Mouse (Mus musculus): ENCODE measurements at regions not wholly inside any gene's neighbourhood (a gene's known extent, or its start where the extent isn't known, plus 50 kb on each side); places are given as distances from the start of the nearest gene placed in this dataset.

DNA sequence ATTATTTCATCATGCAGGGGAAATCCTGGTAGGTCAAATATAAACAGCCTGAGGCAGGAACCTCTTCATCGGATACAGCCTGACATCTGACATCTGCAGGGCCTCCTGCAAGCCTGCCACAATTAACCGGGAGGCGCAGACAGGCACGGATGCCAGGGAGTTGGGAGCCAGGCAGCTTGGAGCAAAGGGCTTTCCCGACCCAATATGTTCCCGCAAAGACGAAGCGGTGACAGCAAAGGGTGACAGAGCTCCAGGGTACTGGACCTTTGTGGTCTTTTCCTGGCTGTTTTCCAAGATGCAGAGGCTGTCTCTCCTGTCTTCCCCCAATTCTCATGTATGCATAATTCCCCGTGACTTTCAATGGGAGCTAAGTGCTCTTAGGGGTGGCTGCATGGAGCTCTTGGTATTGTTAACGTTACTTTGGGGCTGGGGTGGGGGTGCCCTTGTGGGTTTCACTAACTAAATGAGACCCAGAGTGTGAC is 55.4 kb upstream of the Lhx8 start:
- no peak for TF ChIP-seq ZC3H11A (IDR thresholded peaks at IDR 0.05; ENCODE audit: low read depth, low read length)
- no peak for TF ChIP-seq CTCF (conservative IDR thresholded peaks at IDR 0.05 in 1 of 2, IDR thresholded peaks at IDR 0.05 in 1 of 2; ENCODE audit: low read depth in 2 of 2, low read length in 2 of 2)
- no peak for TF ChIP-seq ELF1 (IDR thresholded peaks at IDR 0.05; ENCODE audit: low read depth, low read length)
- TF ChIP-seq USF1 (IDR thresholded peaks at IDR 0.05; ENCODE audit: low read depth, low read length), result no peak
- TF ChIP-seq ZMIZ1 (IDR thresholded peaks at IDR 0.05; ENCODE audit: low read depth, low read length), result no peak
- no peak for TF ChIP-seq EP300 (IDR thresholded peaks at IDR 0.05; ENCODE audit: low read length)

Data from CH12.LX (cell line).